20 mouse cellular contexts compared by ENCODE assay signal in the genomic region with DNA sequence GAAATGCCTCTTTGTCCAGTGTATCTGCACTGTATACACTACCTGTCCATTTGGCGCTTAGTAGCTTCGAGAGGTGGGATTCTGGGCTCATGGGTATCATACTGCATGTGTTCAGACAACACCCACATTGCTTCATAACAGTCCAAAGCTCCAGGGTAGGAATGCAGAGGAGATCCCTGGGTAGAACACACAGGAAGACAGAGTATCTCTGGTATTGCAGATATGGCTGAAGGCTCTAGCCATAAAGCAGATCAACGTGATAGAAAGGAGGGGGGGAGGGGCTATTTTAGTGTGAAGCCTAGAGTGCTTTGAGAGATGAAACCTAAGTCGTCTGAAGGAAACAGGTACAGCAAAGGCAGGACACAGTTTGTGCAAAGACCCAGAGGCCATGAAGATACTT. TPM values are rescaled to one million over a fixed set of nuclear protein-coding genes. Genes with fewer than 3 reads are reported as not detected.
"Had no signal": no experiment of that assay in that cellular context is flagged by ENCODE, and none has a peak within 500 bp of the region (broad histone marks: within the 10 kb centered on the region; RNA-seq: fewer than 3 reads in every experiment).

No protein-coding gene starts in this region.

- H3K9ac ChIP-seq: limb, embryonic 15.5 days; liver, embryonic 15.5 days; lung, embryonic 14.5 days; midbrain, embryonic 12.5 days had no signal

- H3K4me3 ChIP-seq: limb, embryonic 15.5 days; liver, embryonic 15.5 days; midbrain, embryonic 12.5 days had no signal

- H3K27ac ChIP-seq: kidney, postnatal 0 days; liver, embryonic 15.5 days; midbrain, embryonic 12.5 days; stomach, postnatal 0 days had no signal

- H3K9me3 ChIP-seq: limb, embryonic 15.5 days; liver, embryonic 15.5 days; midbrain, embryonic 12.5 days had no signal

- H3K4me1 ChIP-seq: limb, embryonic 15.5 days; liver, embryonic 15.5 days; midbrain, embryonic 12.5 days had no signal

- DNase-seq: kidney, adult 11 months; kidney, adult 9 months; kidney, postnatal 36 days; layer of hippocampus, adult 9-11 months; layer of hippocampus, postnatal 36 days; lung, embryonic 14.5 days; lung, postnatal 14 days; right cerebral cortex, adult 18-20 months; thymus, postnatal 4 days had no signal

- H3K36me3 ChIP-seq: limb, embryonic 15.5 days; liver, embryonic 15.5 days; midbrain, embryonic 12.5 days had no signal

- H3K4me2 ChIP-seq: limb, embryonic 15.5 days; liver, embryonic 15.5 days; lung, embryonic 14.5 days; midbrain, embryonic 12.5 days had no signal

- H3K27me3 ChIP-seq: limb, embryonic 15.5 days; liver, embryonic 15.5 days; midbrain, embryonic 12.5 days had no signal

RNA-seq across cellular contexts. Expression of a gene that starts 6.4 kb away (rescaled TPM):
- total RNA-seq: layer of hippocampus, adult 18-20 months; layer of hippocampus, postnatal 36 days; left cerebral cortex, adult 8-10 months; left cerebral cortex, postnatal 25 days; midbrain, postnatal 0 days had no signal
- polyA plus RNA-seq: kidney, postnatal 0 days; limb, embryonic 11.5 days; limb, embryonic 15.5 days; liver, embryonic 15.5 days; lung, embryonic 14.5 days; midbrain, embryonic 12.5 days; midbrain, postnatal 0 days; neural tube, embryonic 14.5 days; stomach, postnatal 0 days had no signal
